Mouse (Mus musculus): ENCODE data around the gene Nos1. TPM values are rescaled to one million over a fixed set of nuclear protein-coding genes. Genes with fewer than 3 reads are reported as not detected.

The Nos1 gene
- polyA plus RNA-seq, 1 experiment from 2014 or later: 0.82 TPM

- peak overlapping the region; percentile 97; the same call in 1 of the 2 replicates for H3K4me3 ChIP-seq (replicated peaks; ENCODE audit: low read depth, low read length)
- TF ChIP-seq CTCF (IDR thresholded peaks at IDR 0.05; ENCODE audit: low read depth): no peak
- H3K36me3 ChIP-seq (ENCODE audit: insufficient read depth, low read length): peaks cover 25% of the 10 kb centered on the region; the same call in 1 of the 2 replicates
- peak overlapping the region; percentile 88 for H3K4me2 ChIP-seq (ENCODE audit: low read length)
- H3K9me3 ChIP-seq (replicated peaks; ENCODE audit: low read length): no peaks in the 10 kb centered on the region
- H3K27ac ChIP-seq: peak overlapping the region; percentile 27; the same call in 1 of the 2 replicates
- peaks cover 6% of the 10 kb centered on the region; the same call in 1 of the 2 replicates for H3K4me1 ChIP-seq (replicated peaks; ENCODE audit: insufficient read depth, low read length)
- 50% methylated on average over 17 of the region's 17 CpGs for WGBS
- ATAC-seq (replicated peaks; ENCODE audit: low FRiP score, low read depth) (no peak), DNase-seq (ENCODE audit: low spot score) (no peak)
- 0 out of 2 replicates have a peak overlapping the region, but pooled peaks have one; percentile 94 for H3K9ac ChIP-seq (ENCODE audit: low read depth, low read length)
- no peaks in the 10 kb centered on the region for H3K27me3 ChIP-seq (ENCODE audit: insufficient read depth, low read length)
These were observed 197.4 kb downstream of the Nos1 start for GRCm38 (mm10) chr5:117978159-117978697.

- no peak for TF ChIP-seq CTCF (IDR thresholded peaks at IDR 0.05; ENCODE audit: low read depth)
- H3K27ac ChIP-seq: 0 out of 2 replicates have a peak overlapping the region, but pooled peaks have one; percentile 13
- peaks cover 6% of the 10 kb centered on the region; the same call in 1 of the 2 replicates for H3K4me1 ChIP-seq (replicated peaks; ENCODE audit: insufficient read depth, low read length)
- ATAC-seq (replicated peaks; ENCODE audit: low FRiP score, low read depth) (peak; percentile 33; the same call in 1 of the 2 replicates), DNase-seq (ENCODE audit: low spot score) (no peak)
- no peak overlapping the region for H3K9ac ChIP-seq (ENCODE audit: low read depth, low read length)
- H3K27me3 ChIP-seq (ENCODE audit: insufficient read depth, low read length): no peaks in the 10 kb centered on the region
- H3K4me2 ChIP-seq (ENCODE audit: low read length): no peak overlapping the region
- peaks cover 31% of the 10 kb centered on the region; the same call in 1 of the 2 replicates for H3K36me3 ChIP-seq (ENCODE audit: insufficient read depth, low read length)
- no peaks in the 10 kb centered on the region for H3K9me3 ChIP-seq (replicated peaks; ENCODE audit: low read length)
- no peak overlapping the region for H3K4me3 ChIP-seq (replicated peaks; ENCODE audit: low read depth, low read length)
- 58% methylated on average over 5 of the region's 5 CpGs for WGBS
These were observed 198.2 kb downstream of the Nos1 start for GRCm38 (mm10) chr5:117979082-117979481.

- H3K36me3 ChIP-seq (ENCODE audit: insufficient read depth, low read length): peaks cover 34% of the 10 kb centered on the region; the same call in 1 of the 2 replicates
- no peak for TF ChIP-seq CTCF (IDR thresholded peaks at IDR 0.05; ENCODE audit: low read depth)
- H3K27me3 ChIP-seq (ENCODE audit: insufficient read depth, low read length): no peaks in the 10 kb centered on the region
- peaks cover 6% of the 10 kb centered on the region; the same call in 1 of the 2 replicates for H3K4me1 ChIP-seq (replicated peaks; ENCODE audit: insufficient read depth, low read length)
- H3K27ac ChIP-seq: no peak overlapping the region
- no peak overlapping the region for H3K4me2 ChIP-seq (ENCODE audit: low read length)
- WGBS: 85% methylated on average over 8 of the region's 8 CpGs
- ATAC-seq (replicated peaks; ENCODE audit: low FRiP score, low read depth) (no peak), DNase-seq (ENCODE audit: low spot score) (no peak)
- no peak overlapping the region for H3K9ac ChIP-seq (ENCODE audit: low read depth, low read length)
- no peaks in the 10 kb centered on the region for H3K9me3 ChIP-seq (replicated peaks; ENCODE audit: low read length)
- H3K4me3 ChIP-seq (replicated peaks; ENCODE audit: low read depth, low read length): no peak overlapping the region
These were observed 200.1 kb downstream of the Nos1 start for GRCm38 (mm10) chr5:117980921-117981320.

- H3K4me3 ChIP-seq (replicated peaks; ENCODE audit: low read depth, low read length): no peak overlapping the region
- H3K4me1 ChIP-seq (replicated peaks; ENCODE audit: insufficient read depth, low read length): peaks cover 6% of the 10 kb centered on the region; the same call in 1 of the 2 replicates
- no peaks in the 10 kb centered on the region for H3K27me3 ChIP-seq (ENCODE audit: insufficient read depth, low read length)
- ATAC-seq (replicated peaks; ENCODE audit: low FRiP score, low read depth): no peak
- no peak overlapping the region for H3K4me2 ChIP-seq (ENCODE audit: low read length)
- 79% methylated on average over 5 of the region's 5 CpGs for WGBS
- TF ChIP-seq CTCF (IDR thresholded peaks at IDR 0.05; ENCODE audit: low read depth): no peak
- H3K9ac ChIP-seq (ENCODE audit: low read depth, low read length): no peak overlapping the region
- no peaks in the 10 kb centered on the region for H3K9me3 ChIP-seq (replicated peaks; ENCODE audit: low read length)
- no peak for DNase-seq (ENCODE audit: low spot score)
- H3K27ac ChIP-seq: no peak overlapping the region
- H3K36me3 ChIP-seq (ENCODE audit: insufficient read depth, low read length): peaks cover 43% of the 10 kb centered on the region; the same call in 1 of the 2 replicates
These were observed 201.1 kb downstream of the Nos1 start for GRCm38 (mm10) chr5:117981943-117982342.

- no peak for ATAC-seq (replicated peaks; ENCODE audit: low FRiP score, low read depth)
- no peak overlapping the region for H3K27ac ChIP-seq
- no peak for DNase-seq (ENCODE audit: low spot score)
These were observed 205.5 kb downstream of the Nos1 start for GRCm38 (mm10) chr5:117986327-117986726.

GRCm38 (mm10) chr5:117987891-117988290, 207.1 kb downstream of the Nos1 start:
- H3K4me2 ChIP-seq (ENCODE audit: low read length): no peak overlapping the region
- no peak overlapping the region for H3K4me3 ChIP-seq (replicated peaks; ENCODE audit: low read depth, low read length)
- DNase-seq (ENCODE audit: low spot score) (no peak), ATAC-seq (replicated peaks; ENCODE audit: low FRiP score, low read depth) (no peak)
- H3K9me3 ChIP-seq (replicated peaks; ENCODE audit: low read length): no peaks in the 10 kb centered on the region
- WGBS: 86% methylated on average over 3 of the region's 3 CpGs
- H3K27ac ChIP-seq: no peak overlapping the region
- H3K27me3 ChIP-seq (ENCODE audit: insufficient read depth, low read length): no peaks in the 10 kb centered on the region
- no peak overlapping the region for H3K9ac ChIP-seq (ENCODE audit: low read depth, low read length)
- H3K4me1 ChIP-seq (replicated peaks; ENCODE audit: insufficient read depth, low read length): no peaks in the 10 kb centered on the region
- no peak for TF ChIP-seq CTCF (IDR thresholded peaks at IDR 0.05; ENCODE audit: low read depth)
- H3K36me3 ChIP-seq (ENCODE audit: insufficient read depth, low read length): peaks cover 71% of the 10 kb centered on the region

More at GRCm38 (mm10) chr5:117986327-117986726, 205.5 kb downstream of the Nos1 start:
- Histone ChIP-seq H3K4me3 (replicated peaks; ENCODE audit: low read depth, low read length) (no peak overlapping the region), H3K9me3 (replicated peaks; ENCODE audit: low read length) (no peaks in the 10 kb centered on the region), H3K36me3 (ENCODE audit: insufficient read depth, low read length) (peaks cover 71% of the 10 kb centered on the region), H3K27me3 (ENCODE audit: insufficient read depth, low read length) (no peaks in the 10 kb centered on the region), H3K9ac (ENCODE audit: low read depth, low read length) (no peak overlapping the region), H3K4me1 (replicated peaks; ENCODE audit: insufficient read depth, low read length) (no peaks in the 10 kb centered on the region), H3K4me2 (ENCODE audit: low read length) (no peak overlapping the region)
- 46% methylated on average over 4 of the region's 4 CpGs for WGBS
- no peak for TF ChIP-seq CTCF (IDR thresholded peaks at IDR 0.05; ENCODE audit: low read depth)

Measured in kidney, postnatal 0 days (tissue).